Mouse (Mus musculus): ENCODE results near the gene Cdc73. TPM values are rescaled to one million over a fixed set of nuclear protein-coding genes. Genes with fewer than 3 reads are reported as not detected.

The Cdc73 gene
- polyA plus RNA-seq, 1 experiment from 2014 or later: 31.5 TPM

- no peaks in the 10 kb centered on the region for H3K9me3 ChIP-seq (ENCODE audit: control insufficient read depth, low read length)
- 90% methylated on average over 1 of the region's 1 CpGs for WGBS
- H3K27me3 ChIP-seq (ENCODE audit: control insufficient read depth, insufficient read depth, low read length): no peaks in the 10 kb centered on the region
- H3K27ac ChIP-seq (ENCODE audit: low read depth, low read length): no peak overlapping the region
- peaks cover 8% of the 10 kb centered on the region; the same call in 1 of the 2 replicates for H3K36me3 ChIP-seq (ENCODE audit: control insufficient read depth, insufficient read depth, low read length)
- no peak for ATAC-seq (replicated peaks; ENCODE audit: low FRiP score)
- no peak overlapping the region for H3K4me2 ChIP-seq (ENCODE audit: low read depth, low read length, severe bottlenecking)
- no peak overlapping the region for H3K4me3 ChIP-seq (ENCODE audit: low read depth, low read length)
- no peaks in the 10 kb centered on the region for H3K4me1 ChIP-seq (replicated peaks; ENCODE audit: control insufficient read depth, insufficient read depth, low read length)
- no peak overlapping the region for H3K9ac ChIP-seq (ENCODE audit: low read length)
- no peak for DNase-seq (ENCODE audit: low spot score)
These were observed 80.1 kb downstream of the Cdc73 start for GRCm38 (mm10) chr1:143622634-143623033.

DNA sequence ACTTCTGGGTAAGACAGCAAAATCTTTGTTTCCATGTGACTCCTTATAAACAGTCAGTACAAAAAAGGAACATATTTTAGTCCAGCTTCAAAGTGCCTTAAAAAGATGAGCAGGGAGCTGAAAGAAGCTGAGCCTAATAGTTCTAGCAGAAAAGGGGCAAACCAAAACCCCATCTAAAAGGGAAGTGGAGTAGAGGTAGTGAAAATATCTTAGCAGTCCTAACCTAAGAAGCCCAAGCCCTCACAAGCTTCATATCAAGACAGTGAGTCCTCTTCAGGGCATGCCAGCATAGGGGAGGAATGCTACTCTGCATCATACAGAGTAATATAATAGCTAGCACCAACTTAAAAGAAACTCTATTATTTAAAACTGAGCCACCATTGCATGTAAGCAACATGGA lies 80.8 kb downstream of the Cdc73 start:
- no peaks in the 10 kb centered on the region for H3K9me3 ChIP-seq (ENCODE audit: control insufficient read depth, low read length)
- no peaks in the 10 kb centered on the region for H3K27me3 ChIP-seq (ENCODE audit: control insufficient read depth, insufficient read depth, low read length)
- H3K27ac ChIP-seq (ENCODE audit: low read depth, low read length): no peak overlapping the region
- H3K36me3 ChIP-seq (ENCODE audit: control insufficient read depth, insufficient read depth, low read length): peaks cover 8% of the 10 kb centered on the region; the same call in 1 of the 2 replicates
- no peak overlapping the region for H3K4me3 ChIP-seq (ENCODE audit: low read depth, low read length)
- no peaks in the 10 kb centered on the region for H3K4me1 ChIP-seq (replicated peaks; ENCODE audit: control insufficient read depth, insufficient read depth, low read length)
- ATAC-seq (replicated peaks; ENCODE audit: low FRiP score) (no peak), DNase-seq (ENCODE audit: low spot score) (no peak)
- no peak overlapping the region for H3K4me2 ChIP-seq (ENCODE audit: low read depth, low read length, severe bottlenecking)
- no peak overlapping the region for H3K9ac ChIP-seq (ENCODE audit: low read length)

GRCm38 (mm10) chr1:143619760-143620159 lies 82.9 kb downstream of the Cdc73 start:
- Histone ChIP-seq H3K9ac (ENCODE audit: low read length) (no peak overlapping the region), H3K9me3 (ENCODE audit: control insufficient read depth, low read length) (no peaks in the 10 kb centered on the region), H3K36me3 (ENCODE audit: control insufficient read depth, insufficient read depth, low read length) (peaks cover 5% of the 10 kb centered on the region; the same call in 1 of the 2 replicates), H3K27ac (ENCODE audit: low read depth, low read length) (no peak overlapping the region), H3K4me2 (ENCODE audit: low read depth, low read length, severe bottlenecking) (no peak overlapping the region), H3K4me1 (replicated peaks; ENCODE audit: control insufficient read depth, insufficient read depth, low read length) (no peaks in the 10 kb centered on the region), H3K4me3 (ENCODE audit: low read depth, low read length) (no peak overlapping the region), H3K27me3 (ENCODE audit: control insufficient read depth, insufficient read depth, low read length) (no peaks in the 10 kb centered on the region)
- WGBS: 46% methylated on average over 2 of the region's 2 CpGs
- DNase-seq (ENCODE audit: low spot score) (no peak), ATAC-seq (replicated peaks; ENCODE audit: low FRiP score) (no peak)

DNA sequence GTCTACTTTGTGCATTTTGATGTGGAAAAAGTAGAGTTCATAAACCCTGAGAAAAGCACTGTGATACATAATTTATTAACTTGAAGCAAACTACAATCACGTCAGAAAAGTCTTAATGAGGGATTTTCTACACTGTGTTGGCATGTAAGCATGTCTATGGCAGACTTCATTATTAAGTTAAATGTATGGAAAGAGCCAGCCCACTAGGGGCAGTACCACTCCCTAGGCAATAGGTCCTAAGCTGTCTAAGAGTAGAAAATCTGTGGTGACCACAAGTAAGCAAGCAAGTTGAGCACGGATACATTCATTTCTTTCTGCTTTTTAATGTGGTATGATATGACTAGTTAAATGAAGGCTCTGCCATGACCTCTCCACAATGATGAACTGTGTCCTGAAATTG lies 89.8 kb downstream of the Cdc73 start:
- DNase-seq (ENCODE audit: low spot score) (no peak), ATAC-seq (replicated peaks; ENCODE audit: low FRiP score) (no peak)
- H3K4me1 ChIP-seq (replicated peaks; ENCODE audit: control insufficient read depth, insufficient read depth, low read length): no peaks in the 10 kb centered on the region
- H3K9ac ChIP-seq (ENCODE audit: low read length): no peak overlapping the region
- H3K9me3 ChIP-seq (ENCODE audit: control insufficient read depth, low read length): no peaks in the 10 kb centered on the region
- H3K36me3 ChIP-seq (ENCODE audit: control insufficient read depth, insufficient read depth, low read length): no peaks in the 10 kb centered on the region; the same call in 1 of the 2 replicates
- no peaks in the 10 kb centered on the region for H3K27me3 ChIP-seq (ENCODE audit: control insufficient read depth, insufficient read depth, low read length)
- H3K4me2 ChIP-seq (ENCODE audit: low read depth, low read length, severe bottlenecking): no peak overlapping the region
- H3K27ac ChIP-seq (ENCODE audit: low read depth, low read length): no peak overlapping the region
- WGBS: 92% methylated on average over 2 of the region's 2 CpGs
- no peak overlapping the region for H3K4me3 ChIP-seq (ENCODE audit: low read depth, low read length)

DNA sequence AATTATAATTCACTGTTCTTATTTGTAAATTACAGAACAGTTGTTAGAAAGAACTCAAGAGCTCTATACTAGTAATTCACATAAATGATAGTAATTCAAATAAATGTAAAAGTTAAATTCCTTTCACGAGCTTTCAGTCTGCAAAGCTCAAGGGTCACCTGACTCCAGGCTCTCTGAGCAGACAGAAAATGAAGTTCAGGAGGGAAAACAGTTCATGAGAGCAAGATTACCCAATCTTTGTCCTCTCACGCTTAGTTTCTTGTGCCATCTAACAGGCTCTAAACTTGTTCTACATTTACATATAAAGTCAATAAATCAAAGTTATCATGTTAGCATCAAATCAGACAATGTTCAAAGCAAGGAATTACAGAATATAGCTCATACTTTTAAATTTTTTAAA lies 93.8 kb downstream of the Cdc73 start:
- H3K4me3 ChIP-seq (ENCODE audit: low read depth, low read length): no peak overlapping the region
- ATAC-seq (replicated peaks; ENCODE audit: low FRiP score): no peak
- WGBS: 87% methylated on average over 2 of the region's 2 CpGs

DNA sequence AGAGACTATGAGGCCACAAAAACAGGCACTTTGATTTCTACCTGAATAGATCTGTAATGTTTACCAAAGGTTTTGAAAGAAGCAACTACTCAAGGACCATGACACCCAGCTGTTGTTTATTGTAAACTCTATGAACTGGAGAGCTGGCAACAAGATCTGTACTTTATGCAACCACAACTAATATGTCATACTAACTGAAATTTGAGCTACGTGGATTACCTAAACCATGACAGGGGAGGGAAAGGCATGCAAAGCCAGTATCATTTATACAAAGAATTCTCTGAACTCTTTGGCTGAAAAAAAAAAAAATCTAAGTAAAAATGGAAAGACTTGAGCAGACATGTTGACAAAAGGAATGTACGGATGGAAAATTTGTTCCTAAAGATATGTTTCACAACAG lies 105.8 kb downstream of the Cdc73 start:
- Histone ChIP-seq H3K27ac (ENCODE audit: low read depth, low read length) (no peak overlapping the region), H3K4me2 (ENCODE audit: low read depth, low read length, severe bottlenecking) (no peak overlapping the region), H3K9me3 (ENCODE audit: control insufficient read depth, low read length) (no peaks in the 10 kb centered on the region), H3K9ac (ENCODE audit: low read length) (no peak overlapping the region), H3K4me3 (ENCODE audit: low read depth, low read length) (no peak overlapping the region), H3K27me3 (ENCODE audit: control insufficient read depth, insufficient read depth, low read length) (no peaks in the 10 kb centered on the region), H3K4me1 (replicated peaks; ENCODE audit: control insufficient read depth, insufficient read depth, low read length) (no peaks in the 10 kb centered on the region), H3K36me3 (ENCODE audit: control insufficient read depth, insufficient read depth, low read length) (no peaks in the 10 kb centered on the region)
- no peak for ATAC-seq (replicated peaks; ENCODE audit: low FRiP score)
- WGBS: 90% methylated on average over 2 of the region's 2 CpGs
- no peak for DNase-seq (ENCODE audit: low spot score)

More for the DNA sequence above, 93.8 kb downstream of the Cdc73 start:
- Histone ChIP-seq H3K27ac (ENCODE audit: low read depth, low read length) (no peak overlapping the region), H3K4me2 (ENCODE audit: low read depth, low read length, severe bottlenecking) (no peak overlapping the region), H3K36me3 (ENCODE audit: control insufficient read depth, insufficient read depth, low read length) (no peaks in the 10 kb centered on the region), H3K9me3 (ENCODE audit: control insufficient read depth, low read length) (no peaks in the 10 kb centered on the region), H3K27me3 (ENCODE audit: control insufficient read depth, insufficient read depth, low read length) (no peaks in the 10 kb centered on the region), H3K9ac (ENCODE audit: low read length) (no peak overlapping the region), H3K4me1 (replicated peaks; ENCODE audit: control insufficient read depth, insufficient read depth, low read length) (no peaks in the 10 kb centered on the region)
- no peak for DNase-seq (ENCODE audit: low spot score)

DNA sequence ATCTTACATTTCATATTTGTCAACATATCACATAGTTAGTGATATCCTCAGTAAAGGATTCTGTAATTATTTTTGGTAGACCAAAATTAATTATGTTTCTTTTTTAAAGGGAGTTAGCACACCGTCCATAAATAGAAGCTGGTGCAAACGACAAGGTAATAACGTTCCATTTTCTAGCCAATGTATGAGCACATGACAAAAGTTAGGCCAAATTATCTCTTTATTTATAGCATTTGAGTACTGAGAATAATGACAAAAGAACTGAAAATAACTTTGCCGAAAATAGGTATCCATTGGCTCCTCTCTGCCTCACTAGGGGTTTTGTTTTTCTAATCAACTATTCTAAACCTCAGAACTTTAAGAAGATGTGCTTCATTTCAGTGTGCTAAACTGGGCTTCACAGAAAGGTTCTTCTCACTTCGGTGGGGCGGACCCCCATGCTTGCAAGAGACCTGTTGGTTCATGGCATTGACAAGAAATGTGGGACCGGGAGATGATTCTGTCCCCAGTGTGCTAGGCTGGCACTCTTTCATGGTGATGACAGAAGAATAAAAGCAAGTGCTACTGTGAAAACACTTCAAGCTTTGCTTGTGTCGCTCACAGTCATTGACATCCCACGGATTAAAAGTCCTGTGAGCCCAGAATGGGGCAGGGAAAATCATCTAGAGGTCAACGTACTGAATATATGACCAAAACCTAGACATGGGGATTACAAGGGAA lies 125.7 kb downstream of the Cdc73 start:
- 89% methylated on average over 10 of the region's 10 CpGs for WGBS
- no peak overlapping the region for H3K9ac ChIP-seq (ENCODE audit: low read length)
- DNase-seq (ENCODE audit: low spot score) (no peak), ATAC-seq (replicated peaks; ENCODE audit: low FRiP score) (no peak)
- H3K4me2 ChIP-seq (ENCODE audit: low read depth, low read length, severe bottlenecking): no peak overlapping the region
- no peaks in the 10 kb centered on the region for H3K9me3 ChIP-seq (ENCODE audit: control insufficient read depth, low read length)
- H3K4me1 ChIP-seq (replicated peaks; ENCODE audit: control insufficient read depth, insufficient read depth, low read length): no peaks in the 10 kb centered on the region
- no peaks in the 10 kb centered on the region for H3K36me3 ChIP-seq (ENCODE audit: control insufficient read depth, insufficient read depth, low read length)
- H3K4me3 ChIP-seq (ENCODE audit: low read depth, low read length): no peak overlapping the region
- no peak overlapping the region for H3K27ac ChIP-seq (ENCODE audit: low read depth, low read length)
- H3K27me3 ChIP-seq (ENCODE audit: control insufficient read depth, insufficient read depth, low read length): no peaks in the 10 kb centered on the region

DNA sequence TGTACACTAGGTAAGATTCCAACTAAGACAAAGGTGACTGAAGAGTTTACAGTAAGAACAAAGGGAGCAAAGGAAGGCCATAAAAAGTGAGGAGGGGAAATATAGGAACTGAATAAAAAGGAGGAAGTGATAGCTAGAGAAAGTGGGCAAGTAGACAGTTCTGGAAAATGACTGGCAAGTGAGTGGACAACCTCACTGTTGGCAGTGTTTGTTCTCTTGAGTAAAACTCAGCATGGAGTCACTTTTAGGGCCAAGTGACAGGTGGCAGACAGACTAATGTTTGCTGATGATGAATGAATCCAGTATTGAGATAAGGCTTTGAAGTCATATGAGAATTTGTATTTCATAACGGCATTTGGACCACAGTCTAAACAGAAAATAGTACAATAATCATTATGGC lies 144.5 kb downstream of the Cdc73 start:
- no peak for ATAC-seq (replicated peaks; ENCODE audit: low FRiP score)
- H3K4me3 ChIP-seq (ENCODE audit: low read depth, low read length): no peak overlapping the region
- WGBS: 78% methylated on average over 1 of the region's 1 CpGs

DNA sequence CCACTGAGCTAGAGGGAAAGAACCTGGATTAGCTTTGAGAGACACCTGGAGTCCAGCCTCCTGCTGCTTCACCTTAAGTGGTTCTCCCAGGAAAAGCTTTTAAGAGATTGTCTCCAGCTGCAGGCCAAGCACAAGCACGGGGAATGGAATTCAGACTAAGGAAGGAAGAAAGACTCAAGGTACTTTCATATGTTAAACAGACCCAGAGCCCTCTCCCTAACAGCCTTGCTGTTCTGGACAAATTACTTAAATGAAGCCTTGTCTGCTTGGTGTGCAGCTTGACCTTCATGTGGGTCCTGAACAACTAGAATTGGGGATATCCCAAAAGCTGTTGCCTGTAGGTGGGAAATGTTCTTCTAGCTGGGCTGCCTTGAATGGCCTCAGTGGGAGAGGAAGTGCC lies 147.2 kb downstream of the Cdc73 start:
- no peaks in the 10 kb centered on the region for H3K27me3 ChIP-seq (ENCODE audit: control insufficient read depth, insufficient read depth, low read length)
- DNase-seq (ENCODE audit: low spot score) (no peak), ATAC-seq (replicated peaks; ENCODE audit: low FRiP score) (no peak)
- no peaks in the 10 kb centered on the region for H3K9me3 ChIP-seq (ENCODE audit: control insufficient read depth, low read length)
- 23% methylated on average over 1 of the region's 1 CpGs for WGBS
- H3K4me2 ChIP-seq (ENCODE audit: low read depth, low read length, severe bottlenecking): no peak overlapping the region
- H3K4me1 ChIP-seq (replicated peaks; ENCODE audit: control insufficient read depth, insufficient read depth, low read length): no peaks in the 10 kb centered on the region
- H3K36me3 ChIP-seq (ENCODE audit: control insufficient read depth, insufficient read depth, low read length): no peaks in the 10 kb centered on the region
- no peak overlapping the region for H3K9ac ChIP-seq (ENCODE audit: low read length)
- H3K27ac ChIP-seq (ENCODE audit: low read depth, low read length): no peak overlapping the region
- H3K4me3 ChIP-seq (ENCODE audit: low read depth, low read length): no peak overlapping the region

More for the DNA sequence above, 144.5 kb downstream of the Cdc73 start:
- no peaks in the 10 kb centered on the region for H3K9me3 ChIP-seq (ENCODE audit: control insufficient read depth, low read length)
- H3K9ac ChIP-seq (ENCODE audit: low read length): no peak overlapping the region
- H3K4me1 ChIP-seq (replicated peaks; ENCODE audit: control insufficient read depth, insufficient read depth, low read length): no peaks in the 10 kb centered on the region
- DNase-seq (ENCODE audit: low spot score): no peak
- H3K27ac ChIP-seq (ENCODE audit: low read depth, low read length): no peak overlapping the region
- no peaks in the 10 kb centered on the region for H3K27me3 ChIP-seq (ENCODE audit: control insufficient read depth, insufficient read depth, low read length)
- no peaks in the 10 kb centered on the region for H3K36me3 ChIP-seq (ENCODE audit: control insufficient read depth, insufficient read depth, low read length)
- H3K4me2 ChIP-seq (ENCODE audit: low read depth, low read length, severe bottlenecking): no peak overlapping the region

Measured in forebrain, embryonic 11.5 days (tissue).